9 mouse cellular contexts compared by ENCODE assay signal in the genomic region with DNA sequence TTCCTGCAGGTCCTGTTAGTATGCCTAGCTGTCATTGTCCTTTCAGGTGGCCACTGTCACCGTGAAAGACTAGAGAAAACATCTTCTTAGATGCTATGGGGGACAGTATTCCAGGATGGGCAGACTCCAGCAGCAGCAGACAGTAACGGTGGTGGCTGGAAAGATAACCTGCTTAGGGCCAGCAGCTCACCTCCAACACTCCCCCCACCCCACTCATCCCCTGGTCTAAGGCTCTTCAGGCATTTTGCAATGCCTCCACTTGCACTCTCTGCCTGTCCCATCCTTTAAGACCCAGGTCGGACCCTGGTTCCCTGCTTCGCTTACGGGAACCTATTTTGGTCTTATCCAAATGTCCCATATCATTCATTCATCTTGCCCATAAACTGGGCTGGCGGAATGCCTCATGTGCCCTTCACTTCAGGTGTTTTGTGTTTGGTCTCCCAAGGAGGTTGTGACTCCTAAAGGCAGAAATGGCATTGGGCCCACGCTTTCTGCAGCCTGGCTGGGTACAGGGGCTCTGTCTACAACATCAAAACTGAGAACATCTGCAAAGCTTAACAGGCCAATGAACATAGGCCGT. TPM values are rescaled to one million over a fixed set of nuclear protein-coding genes. Genes with fewer than 3 reads are reported as not detected.
DNase-seq lines count a peak whose midpoint lies in the region; ATAC-seq and TF ChIP-seq lines count a peak whose summit lies in the region.
"Had no signal": no experiment of that assay in that cellular context is flagged by ENCODE, and none has a peak within 500 bp of the region (broad histone marks: within the 10 kb centered on the region; RNA-seq: fewer than 3 reads in every experiment).

No protein-coding gene starts in this region.

- H3K4me3 ChIP-seq in heart, embryonic 11.5 days (ENCODE audit: low read depth, low read length), result no peak overlapping the region
- no peak overlapping the region for H3K4me3 ChIP-seq in cortical plate, adult 2 months (ENCODE audit: insufficient read depth, low read length)
- H3K4me3 ChIP-seq in heart, embryonic 15.5 days, result peak overlapping the region; percentile 83
- no peak overlapping the region for H3K4me3 ChIP-seq in midbrain, embryonic 11.5 days (ENCODE audit: low read depth, low read length)

- no peaks in the 10 kb centered on the region for H3K9me3 ChIP-seq in heart, embryonic 11.5 days (replicated peaks; ENCODE audit: control insufficient read depth, low read length)
- H3K9me3 ChIP-seq in heart, embryonic 15.5 days (replicated peaks), result no peaks in the 10 kb centered on the region
- no peaks in the 10 kb centered on the region for H3K9me3 ChIP-seq in midbrain, embryonic 11.5 days (ENCODE audit: control insufficient read depth, low read length)

- H3K9ac ChIP-seq in heart, embryonic 11.5 days (ENCODE audit: low read depth, low read length), result peak overlapping the region; percentile 93; the same call in 1 of the 2 replicates
- peak overlapping the region; percentile 87 for H3K9ac ChIP-seq in heart, embryonic 15.5 days
- H3K9ac ChIP-seq in midbrain, embryonic 11.5 days (ENCODE audit: low read length), result peak overlapping the region; percentile 92
- H3K9ac ChIP-seq: liver, embryonic 14.5 days had no signal

- peaks cover 47% of the 10 kb centered on the region for H3K4me1 ChIP-seq in heart, embryonic 11.5 days (ENCODE audit: control insufficient read depth, insufficient read depth, low read length)
- H3K4me1 ChIP-seq in cortical plate, adult 2 months (ENCODE audit: control insufficient read depth, insufficient read depth, low read length), result peaks cover 3% of the 10 kb centered on the region; the same call in 1 of the 2 replicates
- peaks cover 67% of the 10 kb centered on the region for H3K4me1 ChIP-seq in heart, embryonic 15.5 days (replicated peaks)
- peaks cover 64% of the 10 kb centered on the region for H3K4me1 ChIP-seq in midbrain, embryonic 11.5 days (ENCODE audit: control insufficient read depth, insufficient read depth, low read length)

- H3K27me3 ChIP-seq in heart, embryonic 11.5 days (ENCODE audit: control insufficient read depth, insufficient read depth, low read length), result no peaks in the 10 kb centered on the region; the same call in 1 of the 2 replicates
- H3K27me3 ChIP-seq in heart, embryonic 15.5 days, result no peaks in the 10 kb centered on the region
- H3K27me3 ChIP-seq in midbrain, embryonic 11.5 days (ENCODE audit: control insufficient read depth, insufficient read depth, low read length), result no peaks in the 10 kb centered on the region; the same call in 1 of the 2 replicates

- no peaks in the 10 kb centered on the region for H3K36me3 ChIP-seq in heart, embryonic 11.5 days (ENCODE audit: control insufficient read depth, insufficient read depth, low read length)
- no peaks in the 10 kb centered on the region for H3K36me3 ChIP-seq in heart, embryonic 15.5 days
- H3K36me3 ChIP-seq in midbrain, embryonic 11.5 days (ENCODE audit: control insufficient read depth, insufficient read depth, low read length), result no peaks in the 10 kb centered on the region

- WGBS in heart, embryonic 11.5 days (ENCODE audit: insufficient replicate concordance), result 48% methylated on average over 8 of the region's 8 CpGs
- 55% methylated on average over 8 of the region's 8 CpGs for WGBS in heart, embryonic 15.5 days
- WGBS in midbrain, embryonic 11.5 days, result 60% methylated on average over 8 of the region's 8 CpGs

- intact Hi-C loops in heart, postnatal 25 days (cut with DNase I), result no loop called here

- peak overlapping the region; percentile 100 for H3K27ac ChIP-seq in heart, embryonic 11.5 days (ENCODE audit: low read depth, low read length)
- H3K27ac ChIP-seq in cortical plate, adult 2 months (ENCODE audit: insufficient read depth, low read length), result 0 out of 2 replicates have a peak overlapping the region, but pooled peaks have one; percentile 6
- peak overlapping the region; percentile 100 for H3K27ac ChIP-seq in heart, embryonic 15.5 days
- peak overlapping the region; percentile 97 for H3K27ac ChIP-seq in midbrain, embryonic 11.5 days (ENCODE audit: low read depth, low read length)
- H3K27ac ChIP-seq: liver, embryonic 14.5 days had no signal

- ATAC-seq in heart, embryonic 11.5 days (replicated peaks; ENCODE audit: insufficient number of reproducible peaks, low FRiP score, low TSS enrichment), result no peak
- ATAC-seq in heart, embryonic 15.5 days (replicated peaks; ENCODE audit: insufficient number of reproducible peaks, insufficient read depth, low FRiP score, low read depth), result no peak
- no peak for ATAC-seq in midbrain, embryonic 11.5 days (ENCODE audit: low FRiP score)

- TF ChIP-seq POLR2A in cortical plate, adult 2 months (IDR thresholded peaks at IDR 0.05; ENCODE audit: extremely low read depth, insufficient read depth, low read length), result no peak

- DNase-seq in heart, postnatal 25 days (ENCODE audit: low spot score), result no peak
- peak; percentile 92 for DNase-seq in midbrain, embryonic 11.5 days (ENCODE audit: low spot score, missing footprints)
- DNase-seq in spleen, adult 18-20 months, result no peak
- DNase-seq in urinary bladder, postnatal 14 days (ENCODE audit: low spot score), result no peak
- DNase-seq in gastrocnemius, adult 8-10 months (ENCODE audit: low spot score in 2 of 2), result no peak

- no peak for TF ChIP-seq CTCF in cortical plate, adult 2 months (IDR thresholded peaks at IDR 0.05; ENCODE audit: extremely low read depth, insufficient read depth, low read length)

- peak overlapping the region; percentile 94 for H3K4me2 ChIP-seq in heart, embryonic 11.5 days
- peak overlapping the region; percentile 85 for H3K4me2 ChIP-seq in heart, embryonic 15.5 days
- peak overlapping the region; percentile 71 for H3K4me2 ChIP-seq in midbrain, embryonic 11.5 days

RNA-seq across cellular contexts. Expression of gene Chpf2, which starts 17.0 kb away (rescaled TPM):
- polyA plus RNA-seq in heart, embryonic 11.5 days (2014; fragmentation: Nextera tagmentation; extraction: Ambion mirVana), result 8.1 and 9.8 TPM in 2 replicates
- total RNA-seq in heart, postnatal 25 days (2021), result 1 to 10 TPM; 7.8 to 9.7 TPM
- 55.1 and 62.2 TPM in 2 replicates for polyA plus RNA-seq in cortical plate, adult 2 months (2012; rRNA removed)
- 13.1 and 18.5 TPM in 2 replicates for polyA plus RNA-seq in heart, embryonic 15.5 days (2015; fragmentation: Nextera tagmentation; extraction: Ambion mirVana)
- polyA plus RNA-seq in midbrain, embryonic 11.5 days (2014; fragmentation: Nextera tagmentation; extraction: Ambion mirVana), result 7.2 and 9.6 TPM in 2 replicates
- 10 to 100 TPM in 3 of 4 experiments, 1 to 10 TPM in 1; 8.5 to 14.5 (median 12.4) TPM for total RNA-seq in gastrocnemius, adult 8-10 months (2022)

RNA-seq across cellular contexts. Expression of gene Smarcd3, which starts 20.7 kb away (rescaled TPM):
- 73.2 and 76.1 TPM in 2 replicates for polyA plus RNA-seq in heart, embryonic 11.5 days (2014; fragmentation: Nextera tagmentation; extraction: Ambion mirVana)
- 10 to 100 TPM; 69.0 to 69.3 TPM for total RNA-seq in heart, postnatal 25 days (2021)
- 97.8 and 97.9 TPM in 2 replicates for polyA plus RNA-seq in cortical plate, adult 2 months (2012; rRNA removed)
- polyA plus RNA-seq in heart, embryonic 15.5 days (2015; fragmentation: Nextera tagmentation; extraction: Ambion mirVana), result 50.9 and 57.2 TPM in 2 replicates
- 56.8 and 60.2 TPM in 2 replicates for polyA plus RNA-seq in midbrain, embryonic 11.5 days (2014; fragmentation: Nextera tagmentation; extraction: Ambion mirVana)
- 100 to 1,000 TPM; 207 to 267 (median 221) TPM for total RNA-seq in gastrocnemius, adult 8-10 months (2022)

RNA-seq across cellular contexts. Expression of gene Abcf2, which starts 26.3 kb away (rescaled TPM):
- polyA plus RNA-seq in heart, embryonic 11.5 days (2014; fragmentation: Nextera tagmentation; extraction: Ambion mirVana), result 75.6 and 78.6 TPM in 2 replicates
- 10 to 100 TPM; 48.0 to 53.2 TPM for total RNA-seq in heart, postnatal 25 days (2021)
- 83.6 and 87.1 TPM in 2 replicates for polyA plus RNA-seq in cortical plate, adult 2 months (2012; rRNA removed)
- 55.7 and 71.7 TPM in 2 replicates for polyA plus RNA-seq in heart, embryonic 15.5 days (2015; fragmentation: Nextera tagmentation; extraction: Ambion mirVana)
- 143 and 147 TPM in 2 replicates for polyA plus RNA-seq in midbrain, embryonic 11.5 days (2014; fragmentation: Nextera tagmentation; extraction: Ambion mirVana)
- 100 to 1,000 TPM; 114 to 132 (median 122) TPM for total RNA-seq in gastrocnemius, adult 8-10 months (2022)

RNA-seq across cellular contexts. Expression of gene 4931409K22Rik, which starts 46.9 kb away (rescaled TPM):
- polyA plus RNA-seq in heart, embryonic 11.5 days (2014; fragmentation: Nextera tagmentation; extraction: Ambion mirVana), result not detected in 2 replicates
- not detected for total RNA-seq in heart, postnatal 25 days (2021)
- 0.04 and 0.11 TPM in 2 replicates for polyA plus RNA-seq in cortical plate, adult 2 months (2012; rRNA removed)
- 0.09 TPM in 1 of 2 replicates, not detected in the other for polyA plus RNA-seq in heart, embryonic 15.5 days (2015; fragmentation: Nextera tagmentation; extraction: Ambion mirVana)
- not detected in 2 replicates for polyA plus RNA-seq in midbrain, embryonic 11.5 days (2014; fragmentation: Nextera tagmentation; extraction: Ambion mirVana)
- not detected for total RNA-seq in gastrocnemius, adult 8-10 months (2022)
- polyA plus RNA-seq: liver, embryonic 14.5 days had no signal

Comparison
In these comparisons a context has a peak if more than half of its experiments do, and no peak if none do; other contexts are left out.
1. H3K27ac ChIP-seq: peak in every context shown above with its lines; median percentile 100 in heart, embryonic 11.5 days; 100 in heart, embryonic 15.5 days; 97 in midbrain, embryonic 11.5 days; 6 in cortical plate, adult 2 months.